In the genomic region with DNA sequence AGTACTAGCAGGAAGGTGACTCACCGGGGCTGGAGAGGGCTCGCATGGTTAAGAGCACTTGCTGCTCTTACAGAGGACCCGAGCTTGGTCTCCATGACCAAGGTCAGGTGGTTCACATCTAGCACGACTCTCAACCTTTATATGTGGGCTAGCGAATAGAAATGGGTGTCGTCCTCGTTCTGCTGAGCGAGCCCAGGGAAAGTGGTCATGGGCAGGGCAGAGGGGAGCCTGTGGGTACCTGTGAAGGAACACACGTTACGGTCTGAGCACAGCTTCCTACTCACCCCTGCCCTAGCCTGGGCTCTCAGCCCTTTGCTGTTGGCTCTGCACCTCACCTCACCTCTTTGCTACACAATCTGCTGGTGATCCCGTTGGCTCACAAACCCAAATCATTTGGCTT, we compare ENCODE assay signal across 23 mouse cellular contexts. TPM values are rescaled to one million over a fixed set of nuclear protein-coding genes. Genes with fewer than 3 reads are reported as not detected.
A peak's percentile ranks its signal among the peaks of the same experiment; 100 is the strongest.
DNase-seq lines count a peak whose midpoint lies in the region; ATAC-seq and TF ChIP-seq lines count a peak whose summit lies in the region.
"Had no signal": no experiment of that assay in that cellular context is flagged by ENCODE, and none has a peak within 500 bp of the region (broad histone marks: within the 10 kb centered on the region; RNA-seq: fewer than 3 reads in every experiment).

No protein-coding gene starts in this region.

- no peak for TF ChIP-seq POLR2A in spleen, adult 2 months (IDR thresholded peaks at IDR 0.05; ENCODE audit: low read depth, low read length)

- peaks cover 6% of the 10 kb centered on the region; the same call in 1 of the 2 replicates for H3K9me3 ChIP-seq in heart, embryonic 10.5 days
- peaks cover 4% of the 10 kb centered on the region; the same call in 1 of the 2 replicates for H3K9me3 ChIP-seq in heart, embryonic 11.5 days (replicated peaks; ENCODE audit: control insufficient read depth, low read length)
- H3K9me3 ChIP-seq in G1E (replicated peaks) = peaks cover 16% of the 10 kb centered on the region
- H3K9me3 ChIP-seq: embryonic facial prominence, embryonic 12.5 days; forebrain, embryonic 15.5 days; hindbrain, embryonic 15.5 days had no signal

- ATAC-seq in heart, embryonic 11.5 days (replicated peaks; ENCODE audit: insufficient number of reproducible peaks, low FRiP score, low TSS enrichment) = no peak
- no peak for ATAC-seq in G1E (ENCODE audit: extremely low read depth, insufficient number of reproducible peaks, low FRiP score, poor library complexity, severe bottlenecking)
- ATAC-seq: forebrain, embryonic 15.5 days; inflammation-experienced regulatory T-cells, adult 6 months had no signal

- H3K4me3 ChIP-seq in heart, embryonic 10.5 days = no peak overlapping the region
- H3K4me3 ChIP-seq in heart, embryonic 11.5 days (ENCODE audit: low read depth, low read length) = no peak overlapping the region
- H3K4me3 ChIP-seq in spleen, adult 2 months (ENCODE audit: extremely low read depth, insufficient read depth, insufficient read length) = no peak overlapping the region
- H3K4me3 ChIP-seq in G1E (ENCODE audit: low read depth, low read length) = peak overlapping the region; percentile 62; the same call in 1 of the 2 replicates
- H3K4me3 ChIP-seq: embryonic facial prominence, embryonic 12.5 days; forebrain, embryonic 15.5 days; heart, embryonic 12.5 days; hindbrain, embryonic 15.5 days had no signal

- no peak for DNase-seq in heart, embryonic 10.5 days (ENCODE audit: low spot score)
- DNase-seq in spleen, adult 2 months (ENCODE audit: low read depth in 1 of 2, low spot score in 2 of 2) = no peak
- no peak for DNase-seq in spleen, adult 18-20 months
- DNase-seq in 416B (ENCODE audit: low read depth) (peak; percentile 52), G1E (ENCODE audit: low spot score) (no peak)
- no peak for DNase-seq in layer of hippocampus, postnatal 10 days (ENCODE audit: low spot score in 2 of 2)
- DNase-seq in cerebellum, postnatal 4 days (ENCODE audit: low spot score in 2 of 2) = no peak
- DNase-seq: adrenal gland, adult 8-10 months; cerebellum, adult 2 months; cerebellum, postnatal 10 days; gastrocnemius, postnatal 36 days; heart, adult 18-20 months; heart, postnatal 36 days had no signal

- 82% methylated on average over 11 of the region's 11 CpGs for WGBS in heart, embryonic 10.5 days
- 81% methylated on average over 11 of the region's 11 CpGs for WGBS in heart, embryonic 11.5 days (ENCODE audit: insufficient replicate concordance)
- 66% methylated on average over 11 of the region's 11 CpGs for WGBS in spleen, adult 2 months

- TF ChIP-seq CTCF in spleen, adult 2 months (IDR thresholded peaks at IDR 0.05; ENCODE audit: extremely low read depth, insufficient read depth, insufficient read length, insufficient replicate concordance) = no peak
- TF ChIP-seq CTCF in G1E (IDR thresholded peaks at IDR 0.05; ENCODE audit: low read depth, low read length) = no peak

- H3K9ac ChIP-seq in heart, embryonic 11.5 days (ENCODE audit: low read depth, low read length) = no peak overlapping the region
- H3K9ac ChIP-seq: embryonic facial prominence, embryonic 12.5 days; forebrain, embryonic 15.5 days; heart, embryonic 12.5 days; hindbrain, embryonic 15.5 days had no signal

- peaks cover 6% of the 10 kb centered on the region for H3K4me1 ChIP-seq in heart, embryonic 10.5 days
- H3K4me1 ChIP-seq in heart, embryonic 11.5 days (ENCODE audit: control insufficient read depth, insufficient read depth, low read length) = no peaks in the 10 kb centered on the region
- peaks cover 22% of the 10 kb centered on the region; the same call in 1 of the 2 replicates for H3K4me1 ChIP-seq in spleen, adult 2 months (ENCODE audit: control insufficient read depth, insufficient read depth, insufficient read length)
- H3K4me1 ChIP-seq in G1E (ENCODE audit: insufficient read depth, low read depth, low read length) = peaks cover 51% of the 10 kb centered on the region
- H3K4me1 ChIP-seq: embryonic facial prominence, embryonic 12.5 days; forebrain, embryonic 15.5 days; hindbrain, embryonic 15.5 days had no signal

- no peak overlapping the region for H3K4me2 ChIP-seq in heart, embryonic 11.5 days
- H3K4me2 ChIP-seq: embryonic facial prominence, embryonic 12.5 days; forebrain, embryonic 15.5 days; heart, embryonic 12.5 days; hindbrain, embryonic 15.5 days had no signal

- H3K27ac ChIP-seq in heart, embryonic 10.5 days = peak overlapping the region; percentile 52; the same call in 1 of the 2 replicates
- H3K27ac ChIP-seq in heart, embryonic 11.5 days (ENCODE audit: low read depth, low read length) = no peak overlapping the region
- H3K27ac ChIP-seq in spleen, adult 2 months (ENCODE audit: insufficient read depth, low read length) = peak overlapping the region; percentile 72
- H3K27ac ChIP-seq: embryonic facial prominence, embryonic 12.5 days; forebrain, embryonic 15.5 days; hindbrain, embryonic 15.5 days had no signal

- H3K36me3 ChIP-seq in heart, embryonic 10.5 days = peaks cover 10% of the 10 kb centered on the region
- peaks cover 2% of the 10 kb centered on the region; the same call in 1 of the 2 replicates for H3K36me3 ChIP-seq in heart, embryonic 11.5 days (ENCODE audit: control insufficient read depth, insufficient read depth, low read length)
- H3K36me3 ChIP-seq in spleen, adult 2 months (ENCODE audit: control insufficient read depth, insufficient read depth, low read length) = peaks cover 4% of the 10 kb centered on the region; the same call in 1 of the 2 replicates
- H3K36me3 ChIP-seq in G1E (replicated peaks) = peaks cover 5% of the 10 kb centered on the region
- H3K36me3 ChIP-seq: embryonic facial prominence, embryonic 12.5 days; forebrain, embryonic 15.5 days; hindbrain, embryonic 15.5 days had no signal

- no peaks in the 10 kb centered on the region for H3K27me3 ChIP-seq in heart, embryonic 10.5 days (ENCODE audit: insufficient read depth, poor library complexity, severe bottlenecking)
- no peaks in the 10 kb centered on the region for H3K27me3 ChIP-seq in heart, embryonic 11.5 days (ENCODE audit: control insufficient read depth, insufficient read depth, low read length)
- H3K27me3 ChIP-seq in spleen, adult 2 months (ENCODE audit: control insufficient read depth, insufficient read depth, low read length) = no peaks in the 10 kb centered on the region
- H3K27me3 ChIP-seq in G1E (ENCODE audit: insufficient read depth, low read length) = peaks cover 50% of the 10 kb centered on the region
- H3K27me3 ChIP-seq: CH12.LX; embryonic facial prominence, embryonic 12.5 days; forebrain, embryonic 15.5 days; heart, embryonic 12.5 days; hindbrain, embryonic 15.5 days had no signal

RNA-seq across cellular contexts. Expression of a gene that starts 22.9 kb away (rescaled TPM):
- 0.01 TPM in 1 of 2 replicates, not detected in the other for polyA plus RNA-seq in heart, embryonic 10.5 days (2016; fragmentation: Nextera tagmentation; extraction: Ambion mirVana)
- 0.03 TPM in 1 of 2 replicates, not detected in the other for polyA plus RNA-seq in heart, embryonic 11.5 days (2014; fragmentation: Nextera tagmentation; extraction: Ambion mirVana)
- not detected in 2 replicates for polyA plus RNA-seq in spleen, adult 2 months (2012; rRNA removed)
- not detected in 2 replicates for total RNA-seq in G1E (2014; fragmentation: Nextera tagmentation)
- total RNA-seq in G1E (2017) = under 0.01 TPM in 1 of 2 replicates, not detected in the other
- not detected in 2 replicates for polyA plus RNA-seq in G1E (2012)
- total RNA-seq in layer of hippocampus, postnatal 10 days (2021) = under 1 TPM; 0.58 to 0.82 TPM
- total RNA-seq: gastrocnemius, postnatal 36 days had no signal
- polyA plus RNA-seq: forebrain, embryonic 11.5 days; heart, embryonic 16.5 days; hindbrain, embryonic 11.5 days had no signal

RNA-seq across cellular contexts. Expression of a gene that starts 54.8 kb away (rescaled TPM):
- polyA plus RNA-seq in heart, embryonic 10.5 days (2016; fragmentation: Nextera tagmentation; extraction: Ambion mirVana) = 9.1 and 9.9 TPM in 2 replicates
- polyA plus RNA-seq in heart, embryonic 11.5 days (2014; fragmentation: Nextera tagmentation; extraction: Ambion mirVana) = 3.9 and 4.6 TPM in 2 replicates
- 25.6 and 29.1 TPM in 2 replicates for polyA plus RNA-seq in spleen, adult 2 months (2012; rRNA removed)
- total RNA-seq in G1E (2014; fragmentation: Nextera tagmentation) (2.1 and 2.7 TPM in 2 replicates), G1E (2017) (15.6 and 19.2 TPM in 2 replicates)
- 0.73 and 0.87 TPM in 2 replicates for polyA plus RNA-seq in G1E (2012)
- total RNA-seq in layer of hippocampus, postnatal 10 days (2021) = 1 to 10 TPM; 2.3 TPM
